Mouse (Mus musculus): Measurements from ENCODE around the gene Prm1. TPM values are rescaled to one million over a fixed set of nuclear protein-coding genes. Genes with fewer than 3 reads are reported as not detected.

The Prm1 gene
- polyA plus RNA-seq, 1 experiment from 2014 or later = not detected

DNA sequence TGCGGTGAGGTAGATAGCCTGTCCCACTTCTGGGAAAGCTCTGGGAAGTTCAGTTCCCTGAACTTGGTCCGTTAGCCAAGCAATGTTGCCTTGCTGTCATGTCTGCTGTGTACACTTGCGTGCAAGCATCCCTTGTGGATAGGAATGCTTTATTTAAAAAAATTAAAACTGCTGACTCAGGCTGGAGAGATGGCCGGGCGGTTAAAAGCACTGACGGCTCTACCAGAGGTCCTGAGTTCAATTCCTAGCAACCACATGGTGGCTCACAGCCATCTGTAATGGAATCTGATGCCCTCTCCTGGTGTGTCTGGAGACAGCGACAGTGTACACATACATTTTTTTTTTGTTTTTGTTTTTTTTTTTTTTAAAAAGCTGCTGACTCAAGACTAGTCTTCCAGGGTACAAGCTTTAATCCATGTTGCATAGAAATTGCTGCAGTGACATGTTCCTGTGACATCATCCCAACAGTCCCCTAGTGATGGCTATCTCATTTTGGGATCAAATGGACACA lies 18.0 kb downstream of the Prm1 start:
- no peak overlapping the region for H3K4me3 ChIP-seq (ENCODE audit: low read depth, low read length)
- no peaks in the 10 kb centered on the region for H3K27me3 ChIP-seq (ENCODE audit: control insufficient read depth, insufficient read depth, low read length)
- H3K9ac ChIP-seq (ENCODE audit: low read length) = no peak overlapping the region
- WGBS = 83% methylated on average over 7 of the region's 7 CpGs
- no peak overlapping the region for H3K27ac ChIP-seq (replicated peaks; ENCODE audit: low read depth, low read length)
- no peak for ATAC-seq (ENCODE audit: insufficient number of reproducible peaks, low FRiP score, low TSS enrichment, low read depth)
- H3K4me1 ChIP-seq (ENCODE audit: control insufficient read depth, insufficient read depth, low read length) = peaks cover 20% of the 10 kb centered on the region
- no peak overlapping the region for H3K4me2 ChIP-seq (ENCODE audit: low read depth, severe bottlenecking)
- no peak for DNase-seq (ENCODE audit: low spot score)
- H3K36me3 ChIP-seq (ENCODE audit: control insufficient read depth, insufficient read depth, low read length) = no peaks in the 10 kb centered on the region
- H3K9me3 ChIP-seq (ENCODE audit: control insufficient read depth, low read length) = no peaks in the 10 kb centered on the region

DNA sequence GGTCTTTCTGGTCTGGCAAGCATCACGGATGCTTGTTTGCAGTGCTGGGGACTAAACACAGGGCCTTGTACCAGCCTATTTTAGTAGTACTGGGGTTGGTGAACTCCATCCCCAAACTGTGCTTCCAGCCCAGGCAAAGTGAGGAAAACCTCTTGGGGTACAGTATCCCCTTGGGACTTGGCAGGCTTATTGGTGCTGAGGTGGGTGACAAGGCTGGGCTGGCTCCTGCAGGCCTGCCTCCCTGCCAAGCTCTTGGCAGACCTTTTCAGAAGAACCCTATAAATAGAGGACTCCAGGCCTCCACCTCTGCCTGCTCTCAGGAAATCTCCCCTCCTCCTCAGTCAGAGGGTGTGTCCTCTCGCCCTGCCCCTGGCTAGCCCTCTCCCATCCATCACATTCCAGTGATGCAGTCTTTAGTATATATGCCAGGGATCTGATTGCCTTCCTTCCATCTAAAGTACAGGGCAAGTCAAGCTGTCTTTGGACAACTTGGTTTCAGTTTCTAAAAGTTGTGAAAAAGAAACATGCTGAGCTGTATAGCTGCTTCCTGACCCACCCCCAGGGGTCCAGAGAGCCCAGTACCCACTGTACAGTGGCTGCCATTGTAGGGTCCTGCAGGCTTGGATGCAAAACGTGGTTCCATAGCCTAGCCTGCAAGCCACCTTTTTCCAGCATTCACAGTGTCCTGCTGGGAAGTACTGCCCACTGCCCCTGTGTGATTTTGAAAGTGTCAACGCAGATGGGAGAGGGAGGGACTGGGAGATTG lies 18.7 kb downstream of the Prm1 start:
- Histone ChIP-seq H3K36me3 (ENCODE audit: control insufficient read depth, insufficient read depth, low read length) (no peaks in the 10 kb centered on the region), H3K4me1 (ENCODE audit: control insufficient read depth, insufficient read depth, low read length) (peaks cover 26% of the 10 kb centered on the region), H3K4me3 (ENCODE audit: low read depth, low read length) (no peak overlapping the region), H3K9ac (ENCODE audit: low read length) (no peak overlapping the region), H3K4me2 (ENCODE audit: low read depth, severe bottlenecking) (peak overlapping the region; percentile 92), H3K27me3 (ENCODE audit: control insufficient read depth, insufficient read depth, low read length) (no peaks in the 10 kb centered on the region), H3K9me3 (ENCODE audit: control insufficient read depth, low read length) (no peaks in the 10 kb centered on the region), H3K27ac (replicated peaks; ENCODE audit: low read depth, low read length) (peak overlapping the region; percentile 1; the same call in 1 of the 2 replicates)
- WGBS = 63% methylated on average over 4 of the region's 4 CpGs
- ATAC-seq (ENCODE audit: insufficient number of reproducible peaks, low FRiP score, low TSS enrichment, low read depth) (no peak), DNase-seq (ENCODE audit: low spot score) (no peak)

DNA sequence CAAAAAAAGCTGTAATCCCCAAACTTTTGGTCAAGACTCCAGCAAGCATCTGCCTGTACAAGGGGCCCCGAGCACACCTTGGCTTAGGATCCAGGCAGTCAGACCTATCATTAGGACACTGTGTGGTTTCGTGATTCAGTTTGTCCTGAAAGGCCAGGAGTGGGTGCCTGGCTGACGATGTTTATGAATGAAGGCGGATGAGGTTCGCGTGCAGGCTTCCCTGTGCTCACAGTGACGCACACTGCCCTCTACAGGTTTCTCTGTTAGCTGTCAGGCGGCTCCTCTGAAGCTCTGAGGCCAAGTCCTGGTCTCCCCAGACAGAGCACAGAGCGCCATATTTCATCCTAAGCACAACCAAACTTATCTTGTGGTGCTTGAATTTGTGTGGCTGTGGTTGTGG lies 19.4 kb downstream of the Prm1 start:
- Histone ChIP-seq H3K4me1 (ENCODE audit: control insufficient read depth, insufficient read depth, low read length) (peaks cover 32% of the 10 kb centered on the region), H3K27ac (replicated peaks; ENCODE audit: low read depth, low read length) (peak overlapping the region; percentile 82), H3K4me3 (ENCODE audit: low read depth, low read length) (peak overlapping the region; percentile 66), H3K27me3 (ENCODE audit: control insufficient read depth, insufficient read depth, low read length) (no peaks in the 10 kb centered on the region), H3K36me3 (ENCODE audit: control insufficient read depth, insufficient read depth, low read length) (no peaks in the 10 kb centered on the region), H3K4me2 (ENCODE audit: low read depth, severe bottlenecking) (peak overlapping the region; percentile 92), H3K9ac (ENCODE audit: low read length) (peak overlapping the region; percentile 78), H3K9me3 (ENCODE audit: control insufficient read depth, low read length) (no peaks in the 10 kb centered on the region)
- DNase-seq (ENCODE audit: low spot score) = peak; percentile 91
- WGBS = 2% methylated on average over 9 of the region's 9 CpGs
- 0 out of 2 replicates have a peak, but pooled peaks have one; percentile 1 for ATAC-seq (ENCODE audit: insufficient number of reproducible peaks, low FRiP score, low TSS enrichment, low read depth)

DNA sequence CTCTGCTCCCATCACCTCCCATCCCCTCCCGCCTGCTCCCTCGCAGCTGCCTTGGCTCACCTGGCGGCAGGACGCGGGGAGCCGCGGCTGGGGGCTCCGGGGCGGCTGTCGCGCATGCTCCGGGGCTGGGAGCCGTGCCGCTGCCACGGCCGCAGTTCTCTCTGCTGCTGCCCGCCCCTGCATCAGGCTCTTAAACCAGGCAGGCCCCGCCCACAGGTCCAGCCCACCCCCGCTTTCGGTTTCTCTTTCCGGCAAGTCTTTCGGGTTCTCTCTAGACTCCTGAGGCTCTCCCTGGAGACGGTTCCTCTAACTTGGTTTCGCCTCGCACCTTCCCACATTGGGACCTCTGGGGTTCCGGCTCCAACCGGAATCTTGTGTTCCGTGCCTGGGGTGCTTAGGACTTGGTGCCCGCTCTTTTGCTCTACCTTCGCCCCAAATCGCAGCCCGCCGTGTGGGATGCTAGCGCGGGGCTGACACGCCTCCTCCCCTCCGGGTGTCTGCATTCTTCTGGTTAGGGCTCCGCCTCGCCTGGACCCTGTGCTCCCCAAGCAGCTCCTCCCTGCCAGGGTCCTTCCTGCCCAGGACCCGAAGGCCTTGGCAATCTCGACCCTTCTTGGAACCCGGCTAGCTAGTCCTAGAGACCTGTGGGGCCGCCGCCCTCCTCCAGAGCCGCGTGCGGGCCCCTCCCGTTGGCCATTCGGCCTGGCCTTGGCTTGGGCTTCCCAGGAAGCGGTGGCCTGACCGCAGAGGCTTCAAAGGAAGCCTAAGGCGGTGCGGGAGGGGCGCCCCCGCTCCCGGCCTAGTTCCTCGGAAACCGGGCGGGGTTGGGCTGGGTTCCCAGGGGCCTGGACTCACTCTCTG lies 20.0 kb downstream of the Prm1 start, which contains the start of gene Socs1:
Gene Socs1, minus strand, starts transcription at position 166 of the 861 bp plus-strand sequence.
- Histone ChIP-seq H3K4me1 (ENCODE audit: control insufficient read depth, insufficient read depth, low read length) (peaks cover 32% of the 10 kb centered on the region), H3K36me3 (ENCODE audit: control insufficient read depth, insufficient read depth, low read length) (no peaks in the 10 kb centered on the region), H3K9me3 (ENCODE audit: control insufficient read depth, low read length) (no peaks in the 10 kb centered on the region), H3K9ac (ENCODE audit: low read length) (peak within 1 kb of the TSS; percentile 78), H3K27me3 (ENCODE audit: control insufficient read depth, insufficient read depth, low read length) (no peaks in the 10 kb centered on the region), H3K27ac (replicated peaks; ENCODE audit: low read depth, low read length) (peak within 1 kb of the TSS; percentile 82), H3K4me2 (ENCODE audit: low read depth, severe bottlenecking) (peak within 1 kb of the TSS; percentile 92), H3K4me3 (ENCODE audit: low read depth, low read length) (peak within 1 kb of the TSS; percentile 66)
- ATAC-seq (ENCODE audit: insufficient number of reproducible peaks, low FRiP score, low TSS enrichment, low read depth) (peak; percentile 81), DNase-seq (ENCODE audit: low spot score) (peak; percentile 93)
- WGBS = under 1% methylated on average over 44 of the region's 59 CpGs

DNA sequence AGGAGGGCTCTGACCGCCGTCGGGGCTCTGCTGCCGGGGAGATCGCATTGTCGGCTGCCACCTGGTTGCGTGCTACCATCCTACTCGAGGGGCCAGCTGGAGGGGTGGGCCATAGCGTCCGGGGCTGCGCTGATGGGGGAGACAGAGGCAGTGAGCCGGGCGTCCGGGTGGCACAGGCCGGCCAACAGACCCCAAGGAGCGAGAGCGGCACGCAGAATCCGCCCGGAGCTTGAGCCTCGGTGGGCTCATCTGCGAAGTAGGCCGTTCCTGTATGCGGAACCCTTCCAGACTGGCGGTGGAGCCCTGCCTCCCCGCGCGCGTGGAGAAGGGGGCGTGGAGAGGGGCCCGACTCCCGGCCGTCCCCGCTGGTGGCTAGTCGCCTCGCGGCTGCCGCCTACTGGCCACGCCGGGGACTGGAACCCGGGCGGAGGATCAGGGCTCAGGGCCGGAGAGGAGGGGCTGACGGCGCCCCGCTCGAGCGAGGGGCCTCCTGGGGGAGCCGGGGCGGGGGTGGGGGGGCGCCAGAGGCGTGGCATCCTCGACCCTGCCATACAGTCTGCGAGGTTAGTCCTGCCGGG lies 20.8 kb downstream of the Prm1 start:
- no peaks in the 10 kb centered on the region for H3K36me3 ChIP-seq (ENCODE audit: control insufficient read depth, insufficient read depth, low read length)
- H3K27ac ChIP-seq (replicated peaks; ENCODE audit: low read depth, low read length) = peak overlapping the region; percentile 82
- ATAC-seq (ENCODE audit: insufficient number of reproducible peaks, low FRiP score, low TSS enrichment, low read depth) = peak; percentile 80
- DNase-seq (ENCODE audit: low spot score) = peak; percentile 98
- H3K9me3 ChIP-seq (ENCODE audit: control insufficient read depth, low read length) = no peaks in the 10 kb centered on the region
- peak overlapping the region; percentile 78 for H3K9ac ChIP-seq (ENCODE audit: low read length)
- H3K4me1 ChIP-seq (ENCODE audit: control insufficient read depth, insufficient read depth, low read length) = peaks cover 32% of the 10 kb centered on the region
- WGBS = under 1% methylated on average over 50 of the region's 55 CpGs
- no peaks in the 10 kb centered on the region for H3K27me3 ChIP-seq (ENCODE audit: control insufficient read depth, insufficient read depth, low read length)
- H3K4me3 ChIP-seq (ENCODE audit: low read depth, low read length) = peak overlapping the region; percentile 66
- H3K4me2 ChIP-seq (ENCODE audit: low read depth, severe bottlenecking) = peak overlapping the region; percentile 92

DNA sequence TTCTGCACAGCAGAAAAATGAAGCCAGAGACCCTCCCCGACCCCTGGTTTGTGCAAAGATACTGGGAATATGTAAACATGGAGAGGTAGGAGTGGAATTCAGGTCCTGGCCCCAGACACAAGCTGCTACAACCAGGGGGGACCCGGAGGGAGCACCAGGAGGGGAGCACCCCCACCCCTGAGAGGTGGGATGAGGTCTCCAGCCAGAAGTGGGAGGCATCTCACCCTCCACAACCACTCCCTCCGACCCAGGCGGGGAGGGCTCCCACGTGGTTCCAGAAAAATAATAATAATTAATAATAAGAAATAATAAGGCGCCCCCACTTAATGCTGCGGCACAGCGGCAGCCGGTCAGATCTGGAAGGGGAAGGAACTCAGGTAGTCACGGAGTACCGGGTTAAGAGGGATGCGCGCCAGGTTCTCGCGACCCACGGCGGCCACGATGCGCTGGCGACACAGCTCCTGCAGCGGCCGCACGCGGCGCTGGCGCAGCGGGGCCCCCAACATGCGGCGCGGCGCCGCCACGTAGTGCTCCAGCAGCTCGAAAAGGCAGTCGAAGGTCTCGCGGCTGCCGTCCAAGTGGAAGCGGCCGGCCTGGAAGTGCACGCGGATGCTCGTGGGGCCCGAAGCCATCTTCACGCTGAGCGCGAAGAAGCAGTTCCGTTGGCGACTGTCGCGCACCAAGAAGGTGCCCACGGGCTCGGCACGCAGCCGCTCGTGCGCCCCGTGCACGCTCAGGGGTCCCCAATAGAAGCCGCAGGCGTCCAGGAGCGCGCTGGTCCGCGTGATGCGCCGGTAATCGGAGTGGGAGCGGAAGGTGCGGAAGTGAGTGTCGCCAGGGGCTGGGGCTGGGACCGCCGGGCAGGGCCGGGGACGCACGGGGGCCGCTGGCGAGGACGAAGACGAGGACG lies 21.5 kb downstream of the Prm1 start:
- H3K27ac ChIP-seq (replicated peaks; ENCODE audit: low read depth, low read length) = peak overlapping the region; percentile 82; the same call in 1 of the 2 replicates
- H3K4me2 ChIP-seq (ENCODE audit: low read depth, severe bottlenecking) = peak overlapping the region; percentile 92
- no peak for ATAC-seq (ENCODE audit: insufficient number of reproducible peaks, low FRiP score, low TSS enrichment, low read depth)
- 3% methylated on average over 78 of the region's 81 CpGs for WGBS
- DNase-seq (ENCODE audit: low spot score) = peak; percentile 68
- H3K9me3 ChIP-seq (ENCODE audit: control insufficient read depth, low read length) = no peaks in the 10 kb centered on the region
- H3K9ac ChIP-seq (ENCODE audit: low read length) = peak overlapping the region; percentile 78
- H3K27me3 ChIP-seq (ENCODE audit: control insufficient read depth, insufficient read depth, low read length) = no peaks in the 10 kb centered on the region
- H3K36me3 ChIP-seq (ENCODE audit: control insufficient read depth, insufficient read depth, low read length) = no peaks in the 10 kb centered on the region
- peak overlapping the region; percentile 66 for H3K4me3 ChIP-seq (ENCODE audit: low read depth, low read length)
- H3K4me1 ChIP-seq (ENCODE audit: control insufficient read depth, insufficient read depth, low read length) = peaks cover 32% of the 10 kb centered on the region

DNA sequence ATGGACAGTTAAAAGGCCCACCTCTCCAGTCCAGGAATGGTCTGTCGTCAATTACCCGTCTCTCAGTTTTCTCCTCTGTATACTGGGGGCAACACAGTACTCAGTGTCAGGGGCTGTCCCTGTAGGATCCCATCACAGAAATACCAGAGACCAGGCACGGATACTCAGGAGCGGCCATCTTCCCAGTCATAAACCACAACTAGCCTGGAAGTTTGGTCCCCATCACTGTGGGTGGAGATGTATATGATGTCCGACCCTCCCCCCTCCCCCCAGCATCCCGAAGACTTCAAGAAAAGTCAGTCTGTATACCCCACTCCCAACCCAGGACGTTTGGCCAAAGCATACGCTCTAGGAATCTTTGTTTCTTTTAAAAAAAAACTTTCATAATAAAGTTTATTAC lies 22.2 kb downstream of the Prm1 start:
- peak overlapping the region; percentile 92 for H3K4me2 ChIP-seq (ENCODE audit: low read depth, severe bottlenecking)
- peaks cover 32% of the 10 kb centered on the region for H3K4me1 ChIP-seq (ENCODE audit: control insufficient read depth, insufficient read depth, low read length)
- H3K4me3 ChIP-seq (ENCODE audit: low read depth, low read length) = no peak overlapping the region
- no peaks in the 10 kb centered on the region for H3K27me3 ChIP-seq (ENCODE audit: control insufficient read depth, insufficient read depth, low read length)
- H3K9ac ChIP-seq (ENCODE audit: low read length) = no peak overlapping the region
- no peak overlapping the region for H3K27ac ChIP-seq (replicated peaks; ENCODE audit: low read depth, low read length)
- DNase-seq (ENCODE audit: low spot score) (no peak), ATAC-seq (ENCODE audit: insufficient number of reproducible peaks, low FRiP score, low TSS enrichment, low read depth) (no peak)
- WGBS = 60% methylated on average over 8 of the region's 8 CpGs
- H3K9me3 ChIP-seq (ENCODE audit: control insufficient read depth, low read length) = no peaks in the 10 kb centered on the region
- H3K36me3 ChIP-seq (ENCODE audit: control insufficient read depth, insufficient read depth, low read length) = no peaks in the 10 kb centered on the region
